Mouse (Mus musculus): ENCODE results near the gene Anks6. TPM values are rescaled to one million over a fixed set of nuclear protein-coding genes. Genes with fewer than 3 reads are reported as not detected.

The Anks6 gene
- polyA plus RNA-seq (2012; rRNA removed) = 11.5 and 12.5 TPM in 2 replicates

GRCm38 (mm10) chr4:47056791-47057509, at the start of gene Anks6:
Gene Anks6, minus strand, starts transcription at chr4:47057427.

GRCm38 (mm10) chr4:47091493-47092386, 34.5 kb upstream of the Anks6 start, which contains the start of gene Galnt12:
Gene Galnt12, plus strand, starts transcription at chr4:47091909.

GRCm38 (mm10) chr4:46991016-46991958, 65.9 kb downstream of the Anks6 start, which contains the start of gene Gabbr2:
Gene Gabbr2, minus strand, starts transcription at chr4:46991873.

Other genes with a start within 250 kb of the Anks6 start
- 0.03 and 0.12 TPM in 2 replicates for gene Gabbr2, start 65.6 kb downstream of the Anks6 start, polyA plus RNA-seq (2012; rRNA removed)
- gene Galnt12, start 34.5 kb upstream of the Anks6 start, polyA plus RNA-seq (2012; rRNA removed) = 111 and 121 TPM in 2 replicates
- 32.9 and 41.1 TPM in 2 replicates for gene Col15a1, start 150.7 kb upstream of the Anks6 start, polyA plus RNA-seq (2012; rRNA removed)